Mouse (Mus musculus) B cell, adult 62 days (primary cell): ENCODE results near the gene Kcnj12. TPM values are rescaled to one million over a fixed set of nuclear protein-coding genes. Genes with fewer than 3 reads are reported as not detected.

ENCODE experiments used
- total RNA-seq: library from RNA; stranded (reverse); gene quantifications from 4 replicates; pipeline ENCODE4 v1.2.4, GENCODE M21; 2023

Gene Kcnj12
- not detected in 4 replicates for total RNA-seq

GRCm38 (mm10) chr11:61022550-61023391, at the start of gene Kcnj12:
Kcnj12 (plus strand) TSS chr11:61022564.

Other genes with a start within 250 kb of the Kcnj12 start
- gene Top3a, start 245.2 kb upstream of the Kcnj12 start, total RNA-seq: 22.6 to 26.0 TPM (median 23.2 TPM) in 4 replicates
- 105 to 113 TPM (median 109 TPM) in 4 replicates for gene Smcr8, start 245.0 kb upstream of the Kcnj12 start, total RNA-seq
- gene Shmt1, start 210.8 kb upstream of the Kcnj12 start, total RNA-seq: 10.0 to 11.7 TPM (median 11.0 TPM) in 4 replicates
- gene Dhrs7b, start 191.9 kb upstream of the Kcnj12 start, total RNA-seq: 13.1 to 15.5 TPM (median 14.5 TPM) in 4 replicates
- gene Tmem11, start 143.3 kb upstream of the Kcnj12 start, total RNA-seq: 20.5 to 21.4 TPM (median 20.7 TPM) in 4 replicates
- 31.1 to 35.2 TPM (median 33.0 TPM) in 4 replicates for gene Natd1, start 107.8 kb upstream of the Kcnj12 start, total RNA-seq
- gene Map2k3, start 90.5 kb upstream of the Kcnj12 start, total RNA-seq: 29.6 to 35.3 TPM (median 31.0 TPM) in 4 replicates
- gene Tnfrsf13b, start 104.2 kb downstream of the Kcnj12 start, total RNA-seq: 159 to 180 TPM (median 163 TPM) in 4 replicates
- 52.2 to 67.0 TPM (median 61.5 TPM) in 4 replicates for gene Usp22, start 152.5 kb downstream of the Kcnj12 start, total RNA-seq
- gene Aldh3a1, start 185.0 kb downstream of the Kcnj12 start, total RNA-seq: not detected in 4 replicates
- 40.7 to 55.4 TPM (median 52.2 TPM) in 4 replicates for gene Aldh3a2, start 244.9 kb downstream of the Kcnj12 start, total RNA-seq